Mouse (Mus musculus): ENCODE results near the gene Cfap54.

DNA sequence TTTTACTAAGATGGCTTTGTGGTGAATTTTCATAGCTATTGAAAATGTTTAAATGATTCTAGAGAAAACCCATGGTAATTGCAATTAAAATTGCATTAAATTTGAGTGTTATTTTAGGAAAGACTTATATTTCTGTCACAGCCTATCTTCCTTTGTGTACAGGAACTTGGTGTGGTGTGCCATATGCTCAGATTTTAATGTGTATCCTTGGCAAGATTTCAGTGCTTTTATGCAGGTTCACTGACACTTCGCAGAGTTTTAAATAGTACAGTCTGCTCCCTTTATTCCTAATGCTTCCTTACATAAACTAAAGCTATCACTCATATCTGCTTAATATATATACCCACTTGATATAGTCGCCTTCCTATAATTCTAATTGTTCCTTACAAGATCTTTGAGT is 90.8 kb downstream of the Cfap54 start:
- no peak for TF ChIP-seq CTCF (IDR thresholded peaks at IDR 0.05; ENCODE audit: control insufficient read depth, insufficient read depth, insufficient read length)
- TF ChIP-seq MAX (IDR thresholded peaks at IDR 0.05), result no peak
- no peak for TF ChIP-seq USF1 (IDR thresholded peaks at IDR 0.05; ENCODE audit: low read depth)

Data from C2C12 (cell line).